Mouse (Mus musculus): ENCODE results near the gene Col8a2.

Col8a2 gene

DNA sequence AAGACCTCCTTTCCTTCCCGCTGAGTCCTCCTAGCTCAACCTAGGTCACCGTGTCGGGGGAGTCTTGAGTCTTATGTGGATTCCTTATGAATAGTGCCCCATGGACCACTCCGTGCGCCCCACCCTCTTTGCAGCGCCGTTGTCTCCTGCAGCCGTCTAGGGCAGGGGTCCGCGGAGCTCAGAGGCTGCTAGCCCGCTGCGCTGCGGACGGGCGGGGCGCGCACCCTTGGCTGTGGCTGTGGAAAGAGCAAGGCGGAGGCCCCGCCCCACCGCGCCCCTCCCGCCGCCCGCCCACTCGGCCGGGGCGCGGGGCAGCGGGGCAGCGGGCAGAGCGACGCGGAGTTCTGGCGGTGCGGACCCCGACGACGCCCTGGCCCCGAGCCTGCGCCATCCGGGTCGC, at the start of gene Col8a2:
Col8a2 (plus strand) TSS at position 302 of the 400 bp plus-strand sequence.
- no peak for DNase-seq (ENCODE audit: low spot score in 2 of 2)

DNA sequence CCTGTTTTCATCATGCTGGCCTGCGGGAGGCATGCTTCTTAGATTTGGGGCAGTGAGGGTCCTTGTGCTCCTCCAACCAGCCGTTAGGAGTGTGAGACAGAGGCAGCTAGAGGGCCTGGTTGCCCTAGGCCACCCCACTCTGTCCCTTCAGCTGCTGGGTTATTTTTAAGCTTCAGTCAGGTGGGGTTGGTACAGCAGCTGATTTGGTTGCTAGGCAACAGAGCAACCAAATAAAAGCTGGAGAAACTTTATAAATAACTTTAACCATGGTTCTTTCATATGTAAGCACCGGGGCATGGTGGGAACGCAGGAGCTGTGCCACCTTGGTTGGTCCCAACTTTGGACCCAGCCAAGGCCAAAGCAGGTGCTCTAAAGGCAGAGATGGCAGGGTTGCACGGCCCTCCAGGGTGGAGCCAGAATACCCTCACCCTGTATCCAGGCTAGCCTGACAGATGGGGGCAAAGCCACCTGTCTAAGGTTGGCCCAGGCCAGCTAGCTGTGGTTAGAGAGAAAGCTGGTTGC, 48.8 kb upstream of the Col8a2 start:
- DNase-seq (ENCODE audit: low spot score in 2 of 2) = no peak

DNA sequence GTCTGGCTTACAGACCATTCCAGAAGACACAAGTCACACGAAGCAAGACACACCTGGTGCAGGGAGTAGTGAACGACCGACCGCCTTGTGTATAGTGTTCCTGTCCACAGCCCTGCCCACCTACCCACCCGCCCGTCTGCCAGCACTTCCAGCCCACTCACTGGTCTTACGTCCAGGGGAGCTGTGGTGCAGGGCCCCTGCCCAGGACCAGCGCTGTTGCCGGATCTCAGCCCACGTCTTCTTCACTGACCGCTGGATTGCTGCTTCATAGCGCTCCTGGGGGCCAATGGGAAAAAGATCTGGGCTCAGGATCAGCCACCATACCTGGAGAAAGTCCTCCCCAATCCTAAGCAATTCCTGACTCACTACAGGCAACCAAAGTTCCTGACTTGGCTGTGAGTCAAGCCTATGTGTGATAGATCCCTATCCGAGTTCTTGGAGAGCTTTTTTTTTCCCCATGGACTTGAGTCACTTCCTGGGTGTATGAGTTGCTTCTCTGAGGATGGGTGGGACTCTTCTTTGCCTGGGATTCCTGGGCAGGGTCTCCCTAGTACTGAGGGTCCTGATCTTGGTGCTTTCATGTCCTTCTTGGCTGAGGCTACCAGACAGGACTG, 46.6 kb upstream of the Col8a2 start:
- peak in 1 of 2 experiments; percentile 2 for DNase-seq (ENCODE audit: low spot score in 2 of 2)

DNA sequence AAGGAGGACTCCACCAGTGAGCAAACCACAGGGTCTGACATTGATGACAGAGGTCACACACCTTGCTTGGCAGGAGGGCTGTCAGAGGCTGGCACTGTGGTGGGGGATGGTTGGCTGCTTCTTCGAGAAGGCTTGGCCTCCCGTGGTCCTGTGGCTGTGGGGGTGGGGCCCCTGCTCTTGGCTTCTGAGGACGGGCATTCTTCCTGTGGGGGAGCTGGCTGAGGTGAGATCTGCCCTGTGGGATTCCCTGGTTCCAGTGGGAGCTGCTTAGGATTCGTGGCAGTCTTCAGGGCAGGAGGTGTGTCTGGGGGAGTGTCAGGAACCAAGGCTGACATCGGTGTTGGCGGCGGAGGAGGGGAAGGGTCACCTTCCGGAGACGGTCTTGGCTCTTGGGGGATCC, 44.6 kb upstream of the Col8a2 start:
- DNase-seq (ENCODE audit: low spot score in 2 of 2) = no peak

DNA sequence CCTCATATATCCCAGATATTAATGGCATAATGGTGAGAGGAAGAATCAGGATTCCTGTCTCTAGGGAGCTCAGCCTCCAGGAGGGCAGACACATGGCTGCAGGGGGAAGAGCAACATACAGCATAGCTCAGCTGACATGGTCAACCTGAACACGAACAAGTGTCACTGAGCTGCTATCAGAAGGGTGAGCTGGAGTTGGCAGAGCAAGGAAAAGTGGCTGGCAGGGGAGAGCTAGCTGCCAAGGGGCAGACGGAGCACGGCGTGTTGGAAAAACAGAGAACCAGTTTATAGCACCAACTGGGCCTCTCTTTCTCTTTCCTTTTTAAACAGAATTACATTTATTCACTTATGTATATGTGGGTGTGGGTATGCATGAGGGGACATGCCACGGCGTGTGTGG, 44.1 kb upstream of the Col8a2 start:
- DNase-seq (ENCODE audit: low spot score in 2 of 2) = peak in 1 of 2 experiments; percentile 1

DNA sequence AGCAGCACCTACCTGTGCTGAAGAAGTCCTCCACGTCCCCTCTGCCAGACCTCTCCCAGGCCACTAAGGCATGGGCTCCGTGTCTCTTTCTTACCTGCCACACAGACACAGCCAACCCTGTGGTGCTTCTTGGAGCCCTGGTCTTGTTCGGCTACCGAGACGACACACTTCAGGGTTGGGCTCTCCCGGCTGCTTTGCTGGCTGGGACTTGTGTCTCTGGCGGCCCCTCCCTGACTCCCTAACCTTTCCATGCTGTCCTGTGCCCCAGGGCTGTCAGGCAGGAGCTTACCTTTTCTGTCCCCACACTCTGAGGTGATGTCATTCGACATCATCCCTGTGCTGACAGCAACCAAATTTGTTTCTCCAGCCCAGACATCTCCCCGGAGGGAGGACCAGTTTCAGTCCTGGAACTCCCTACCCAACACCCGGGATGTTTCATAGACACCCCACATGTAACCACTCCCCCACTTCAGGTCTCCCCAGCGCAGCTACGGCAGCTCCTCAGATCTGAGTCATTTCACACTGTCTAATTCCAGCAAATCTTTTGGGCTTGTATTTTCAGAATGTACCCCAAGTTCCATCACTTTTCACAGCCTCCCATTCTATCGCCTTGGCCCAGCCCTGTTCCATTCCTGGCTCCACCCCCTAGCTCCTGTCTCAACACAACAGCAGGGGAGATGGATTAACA, 40.2 kb upstream of the Col8a2 start:
- DNase-seq (ENCODE audit: low spot score in 2 of 2) = no peak

DNA sequence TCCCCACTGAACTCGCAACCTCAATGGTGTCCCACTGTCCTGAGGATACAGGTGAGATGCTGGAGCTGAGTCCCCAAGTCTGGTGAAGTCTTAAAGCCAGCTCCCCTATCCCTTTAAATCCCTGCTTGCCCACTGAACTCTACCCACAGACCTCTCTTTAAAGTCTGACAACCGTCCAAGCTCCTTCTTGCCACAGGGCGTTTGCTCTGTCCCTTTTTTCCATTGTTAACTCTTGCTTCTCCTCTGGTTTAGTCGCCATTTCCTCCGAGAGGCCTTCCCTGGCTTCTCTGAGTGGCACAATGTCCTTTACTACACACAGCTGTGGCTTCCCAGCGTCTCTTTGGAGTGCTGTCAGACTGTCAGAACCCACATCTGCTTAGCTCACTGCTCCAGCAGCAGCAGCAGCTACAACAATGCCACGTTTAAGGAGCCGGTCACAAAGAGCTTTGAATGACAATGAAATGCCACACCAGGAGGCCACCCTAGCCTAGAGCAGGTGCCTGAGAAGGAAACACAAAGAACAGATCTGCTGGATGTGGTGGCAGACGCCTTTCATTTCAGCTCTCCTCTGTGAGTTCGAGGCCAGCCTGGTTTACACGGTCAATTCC, 38.2 kb upstream of the Col8a2 start:
- no peak for DNase-seq (ENCODE audit: low spot score in 2 of 2)

DNA sequence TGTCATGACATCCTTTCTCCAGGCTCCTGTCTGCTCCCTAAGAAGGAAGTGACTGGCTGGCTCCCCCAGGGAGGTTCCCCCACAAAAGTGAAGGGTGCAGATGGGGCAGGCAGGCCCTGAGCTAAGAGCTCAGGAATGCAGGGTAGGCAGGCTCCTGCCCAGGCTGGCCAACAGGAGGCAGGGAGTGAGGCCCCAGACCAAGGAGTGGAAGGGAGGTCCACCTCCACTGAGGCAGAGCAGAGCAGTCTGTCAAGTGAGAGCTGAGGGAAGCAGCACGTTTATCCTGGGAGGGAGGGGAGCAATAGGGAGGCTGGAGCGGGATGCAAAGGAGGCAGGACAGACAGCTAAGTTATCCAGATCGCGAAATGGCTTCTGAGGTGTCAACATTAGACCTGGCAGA, 35.9 kb upstream of the Col8a2 start:
- no peak for DNase-seq (ENCODE audit: low spot score in 2 of 2)

DNA sequence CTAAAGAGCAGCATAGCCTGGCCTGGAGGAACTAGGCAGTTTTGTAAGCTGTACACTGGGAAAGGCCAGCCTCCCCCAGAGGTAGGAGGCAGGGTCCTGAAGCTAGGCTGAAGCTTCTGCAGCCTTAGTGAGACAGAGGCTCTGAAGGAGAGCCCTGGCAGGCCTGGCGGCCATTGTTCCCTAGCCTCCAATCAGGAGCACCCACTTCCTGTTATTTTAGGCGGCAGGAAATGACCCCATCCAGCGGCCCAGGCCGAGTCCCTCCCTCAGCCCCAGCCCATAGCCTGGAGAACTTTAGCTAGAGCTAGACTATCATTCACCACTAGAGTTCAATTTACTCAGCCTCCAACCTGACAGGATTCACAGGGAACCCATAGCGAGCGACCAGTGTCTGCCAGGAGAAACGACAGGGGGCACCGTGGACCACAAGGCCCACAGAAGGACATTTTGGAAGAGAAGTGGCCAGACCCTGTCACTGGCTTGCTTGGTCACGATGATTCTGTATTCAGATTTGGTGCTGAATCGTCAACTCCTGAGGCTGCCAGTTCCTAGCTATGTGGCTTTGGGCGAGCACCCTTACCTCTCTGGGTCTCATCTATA, 34.8 kb upstream of the Col8a2 start:
- DNase-seq (ENCODE audit: low spot score in 2 of 2) = no peak

DNA sequence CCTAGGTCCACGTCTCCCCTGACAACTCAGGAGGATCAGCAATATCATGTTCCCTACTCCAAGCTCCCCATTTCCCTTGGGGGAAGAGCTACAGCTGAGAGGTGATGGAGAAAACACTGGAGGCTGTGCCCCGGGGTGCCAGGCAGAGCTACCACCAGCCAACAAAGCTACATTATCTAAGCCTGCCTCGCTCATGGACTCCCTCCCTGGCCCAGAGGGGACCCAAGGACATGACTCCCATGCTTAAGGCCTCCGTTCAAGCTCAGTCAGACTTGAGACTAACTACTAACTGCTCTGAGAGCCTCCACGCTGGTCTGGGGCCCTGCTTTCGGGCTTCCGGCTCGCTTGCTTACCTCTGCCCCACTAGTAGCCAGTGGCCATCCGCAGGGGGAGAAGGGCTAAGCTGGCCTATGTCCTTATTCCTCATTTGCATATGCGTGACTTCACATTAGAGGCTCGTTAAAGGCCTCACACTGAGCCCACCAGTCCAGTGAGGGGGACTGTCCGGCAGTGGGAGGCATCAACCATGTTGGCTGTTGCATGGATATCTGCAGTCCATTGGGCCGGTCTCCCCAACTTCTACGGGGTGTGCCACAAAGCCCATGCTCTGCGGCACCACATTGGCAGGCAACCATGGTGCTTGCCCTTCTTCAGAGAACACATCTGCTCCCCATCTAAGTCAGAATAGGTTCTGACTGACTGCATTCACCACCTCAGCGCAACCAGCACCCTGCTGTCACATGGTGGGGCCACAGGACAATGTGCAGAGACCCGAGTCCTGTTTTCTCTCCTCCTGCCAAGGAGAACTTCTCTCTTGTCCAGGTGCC, 34.0 kb upstream of the Col8a2 start:
- DNase-seq (ENCODE audit: low spot score in 2 of 2) = no peak

DNA sequence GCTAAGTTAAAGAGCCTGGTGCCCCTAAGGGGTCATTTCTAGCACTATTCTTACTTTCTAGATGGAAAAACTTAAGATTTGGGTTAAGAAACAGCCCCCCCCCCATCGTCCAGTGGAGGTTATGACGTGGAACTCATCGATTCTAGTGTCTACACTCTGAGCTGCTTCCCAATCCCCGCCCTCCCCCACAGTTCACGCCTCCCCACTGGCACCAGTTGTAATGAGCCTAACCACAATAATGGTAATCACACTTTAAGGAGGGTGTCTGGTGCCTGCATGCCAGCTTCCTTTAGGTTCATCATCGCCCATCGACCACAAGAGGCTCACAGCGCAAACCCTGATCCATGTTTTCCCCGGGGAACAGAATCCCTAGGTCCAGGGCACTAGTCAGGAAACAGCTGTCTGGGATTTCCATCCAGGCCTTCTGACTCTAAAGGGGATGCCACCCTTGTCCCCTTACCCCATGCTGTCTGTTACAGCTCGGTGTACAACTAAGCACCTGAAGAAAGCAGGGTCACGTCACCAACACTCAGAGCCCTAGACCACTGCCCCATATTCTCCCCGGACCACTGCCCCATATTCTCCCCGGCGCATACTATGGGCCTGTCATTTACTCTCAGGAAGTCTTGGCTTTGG, 32.8 kb upstream of the Col8a2 start:
- no peak for DNase-seq (ENCODE audit: low spot score in 2 of 2)

DNA sequence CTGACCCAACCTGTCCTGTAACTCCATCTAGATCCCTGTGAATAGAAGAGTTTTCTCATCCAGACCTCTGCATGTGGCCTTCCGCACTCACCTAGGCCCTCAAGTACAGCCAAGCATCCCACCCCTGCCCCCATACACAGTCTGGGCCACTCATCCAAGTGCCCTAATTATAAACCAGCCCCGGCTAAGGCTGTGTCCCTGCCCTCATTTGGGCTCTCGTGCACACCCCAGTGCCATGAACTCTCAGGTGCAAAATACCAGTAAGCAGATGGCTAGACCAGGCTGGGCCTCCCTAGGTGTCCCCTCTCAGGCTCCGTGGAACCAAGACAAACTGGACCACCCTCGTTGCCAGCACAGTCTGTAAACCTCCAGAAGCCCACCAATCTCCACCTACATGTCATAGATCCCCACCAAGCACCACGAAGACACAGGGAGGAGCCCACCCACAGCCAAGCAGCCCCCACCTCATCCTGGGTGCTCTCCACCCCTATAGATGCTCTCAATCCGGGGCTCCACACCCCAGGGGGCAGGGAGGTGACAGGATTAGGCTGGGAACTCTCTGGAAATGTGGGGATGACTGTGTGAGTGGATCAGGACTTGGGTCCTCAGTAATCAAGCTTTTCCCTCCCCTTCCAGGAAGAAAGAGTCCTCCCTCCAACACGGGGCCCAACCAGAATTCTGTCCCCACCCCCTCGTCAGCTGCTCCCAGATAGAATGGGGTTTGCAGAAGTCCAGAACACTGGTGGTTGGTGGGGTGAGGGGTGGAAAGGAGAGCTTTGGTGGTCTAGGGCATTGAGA, 32.1 kb upstream of the Col8a2 start:
- no peak for DNase-seq (ENCODE audit: low spot score in 2 of 2)

DNA sequence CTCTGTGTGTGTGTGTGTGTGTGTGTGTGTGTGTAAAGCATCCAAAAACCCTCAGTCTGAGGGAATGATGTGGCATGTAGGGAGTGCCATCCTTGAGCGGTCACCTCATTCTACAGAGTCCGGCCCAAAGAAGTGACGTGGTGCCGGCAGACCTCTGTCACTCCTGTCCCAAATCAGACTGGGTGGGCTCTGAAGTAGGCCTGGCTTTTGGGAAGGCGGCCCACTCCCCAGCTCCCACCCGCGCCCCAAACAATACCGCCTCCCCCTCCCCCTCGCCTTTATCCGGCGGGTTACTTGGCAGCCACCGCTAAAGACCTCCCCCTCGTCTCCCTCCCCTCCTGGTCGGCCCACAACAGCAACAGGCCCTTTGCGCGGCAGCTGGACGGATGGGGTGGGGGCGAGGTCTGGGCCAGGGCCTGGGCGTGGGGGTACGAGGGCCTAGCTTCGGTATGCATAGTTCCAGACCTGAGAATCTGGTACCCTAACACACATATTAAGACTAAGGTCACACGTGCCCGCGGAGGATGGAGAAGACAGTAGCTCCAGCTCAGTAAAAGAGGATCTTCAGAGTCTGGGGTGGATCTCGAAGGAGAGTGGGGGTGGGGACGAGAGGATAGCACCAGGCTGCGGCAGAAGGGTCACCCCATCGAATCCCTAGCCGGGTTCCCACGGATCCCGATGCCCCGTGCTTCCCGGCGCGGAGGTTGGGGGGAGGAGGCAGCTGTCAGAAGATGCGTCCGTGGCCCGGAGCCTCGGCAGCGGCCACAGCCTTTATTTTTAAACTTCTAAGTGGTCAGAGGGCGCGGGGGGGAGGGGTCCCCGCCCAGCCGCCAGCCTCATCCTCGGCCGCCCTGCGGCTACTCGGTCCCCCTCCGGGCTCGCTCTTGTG, 31.2 kb upstream of the Col8a2 start:
- DNase-seq (ENCODE audit: low spot score in 2 of 2) = no peak

DNA sequence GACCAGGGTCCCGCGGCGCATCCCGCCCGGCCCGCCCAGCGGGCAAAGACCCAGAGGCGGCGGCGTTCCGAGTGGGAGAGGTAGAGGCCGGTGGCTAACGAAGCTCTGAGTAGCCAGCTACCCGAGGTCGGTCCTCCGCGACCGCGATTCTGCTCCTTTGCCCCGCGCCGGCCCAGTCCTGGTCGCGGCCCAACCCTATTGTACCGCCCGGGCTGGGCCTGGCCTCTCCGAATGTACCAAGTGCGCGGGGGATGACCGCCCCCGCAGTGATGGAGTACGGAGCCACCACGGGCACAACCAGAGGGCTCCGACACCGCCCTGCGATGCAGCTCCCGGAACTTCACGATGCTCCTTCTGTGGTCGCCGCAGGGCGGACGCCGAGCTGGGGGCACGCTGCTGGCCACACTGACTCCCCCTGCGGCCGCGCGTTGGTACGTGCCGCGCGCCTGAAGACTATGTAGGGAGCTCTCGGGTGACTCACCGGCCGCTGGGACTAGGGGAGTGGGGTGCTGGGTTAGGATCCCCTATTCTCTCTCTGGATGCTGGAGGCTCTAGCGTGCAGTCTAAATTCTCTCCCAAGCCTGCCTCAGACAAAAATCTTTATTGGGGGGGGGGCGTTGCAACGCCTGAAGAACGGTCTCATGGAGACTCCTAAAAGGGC, 30.3 kb upstream of the Col8a2 start, which contains the start of gene Map7d1:
Map7d1 (minus strand) TSS at position 213 of the 661 bp plus-strand sequence.
- peak; percentile 77 to 78 for DNase-seq (ENCODE audit: low spot score in 2 of 2)

DNA sequence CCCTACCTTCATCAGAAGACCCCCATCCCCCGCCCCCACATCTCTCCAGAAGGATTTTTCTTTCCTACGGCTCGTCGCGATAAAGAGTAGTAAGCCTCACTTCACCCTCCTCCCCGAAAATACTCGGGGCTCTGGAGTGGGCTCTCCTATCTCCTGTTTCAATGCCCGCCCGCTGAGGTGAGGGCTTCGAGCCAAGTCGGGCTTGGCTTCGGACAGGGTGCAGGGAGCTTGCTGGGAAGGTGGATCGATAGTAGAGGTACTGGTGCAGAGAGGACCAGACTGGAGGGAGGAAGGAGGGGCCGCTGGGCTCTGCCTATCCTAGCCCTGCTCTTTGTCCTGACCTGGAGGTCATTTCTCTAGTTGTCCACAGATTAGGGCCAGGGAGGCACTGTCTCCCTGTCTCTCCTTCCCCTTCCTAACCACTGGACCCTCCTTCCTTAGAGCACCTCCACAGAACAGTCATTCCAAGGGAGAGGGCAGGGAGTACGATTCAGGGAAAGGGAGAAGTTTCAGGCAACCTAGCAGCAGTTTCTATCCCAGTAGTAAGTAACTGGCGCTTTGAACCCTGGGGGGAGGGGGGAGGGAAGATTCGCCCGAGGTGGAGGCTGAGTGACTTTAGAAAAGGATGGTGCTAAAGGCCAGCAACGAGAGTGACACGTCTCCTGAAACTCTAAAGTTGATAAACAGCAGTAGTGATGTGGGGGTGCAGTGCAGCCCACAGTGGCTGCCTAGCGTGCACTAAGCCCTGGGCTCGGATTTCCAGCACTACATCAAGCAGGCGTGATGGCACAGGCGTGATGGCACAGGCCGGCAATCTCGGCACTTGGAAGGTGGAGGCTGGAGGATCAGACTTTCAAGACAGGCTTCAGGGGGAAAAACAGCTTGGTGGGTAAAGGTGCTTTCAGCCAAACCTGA, 29.4 kb upstream of the Col8a2 start:
- DNase-seq (ENCODE audit: low spot score in 2 of 2) = no peak

DNA sequence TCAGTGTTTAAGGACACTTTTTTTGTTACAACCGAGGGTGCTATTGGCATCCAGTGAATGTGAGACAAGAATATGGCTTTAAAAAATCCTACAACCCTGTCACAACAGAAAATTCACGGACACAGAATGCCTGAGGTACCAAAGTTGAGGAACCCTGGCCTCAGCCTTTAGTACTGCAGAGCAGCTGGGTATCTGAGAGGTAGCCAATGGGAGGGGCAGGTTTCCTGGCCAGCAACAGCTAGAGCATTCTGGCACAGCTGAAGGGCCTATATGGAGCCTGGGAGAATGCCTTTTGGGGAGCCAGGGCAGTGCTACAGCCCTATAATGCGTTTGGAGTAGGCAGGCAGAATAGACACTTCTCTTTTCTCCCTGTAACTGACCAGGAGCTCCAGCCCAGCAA, 27.5 kb upstream of the Col8a2 start:
- no peak for DNase-seq (ENCODE audit: low spot score in 2 of 2)

DNA sequence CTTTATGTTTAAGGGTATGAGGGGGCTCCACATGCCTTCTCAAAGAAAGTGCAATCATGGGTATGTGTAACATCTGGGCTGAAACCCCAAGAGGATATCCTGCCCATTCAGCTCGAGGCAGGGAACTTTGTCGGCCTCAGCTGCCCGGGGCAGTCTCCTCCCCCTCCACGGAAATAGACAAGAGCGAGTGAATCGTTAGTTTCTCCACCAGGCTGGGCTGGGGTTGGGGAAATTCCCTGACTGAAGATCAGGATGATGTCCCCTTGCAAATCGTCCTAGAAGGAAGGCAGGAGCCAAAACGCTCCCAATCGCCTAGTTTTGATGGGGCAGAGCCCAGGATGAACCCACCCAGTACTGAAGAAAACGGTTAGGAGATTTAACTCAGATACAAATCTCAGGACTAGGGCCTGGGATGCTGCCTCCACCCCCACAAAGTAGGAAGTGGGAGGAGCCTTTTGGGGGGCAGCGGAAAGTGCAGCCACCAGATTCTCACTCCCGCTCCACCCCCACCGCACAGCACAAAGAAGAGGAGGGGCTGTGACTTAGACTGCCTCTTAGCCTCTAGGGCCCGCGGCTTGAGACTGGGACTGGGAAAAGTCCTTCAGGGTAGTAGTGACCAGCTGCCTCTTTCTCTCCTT, 27.0 kb upstream of the Col8a2 start:
- DNase-seq (ENCODE audit: low spot score in 2 of 2) = no peak
